In the genomic region with DNA sequence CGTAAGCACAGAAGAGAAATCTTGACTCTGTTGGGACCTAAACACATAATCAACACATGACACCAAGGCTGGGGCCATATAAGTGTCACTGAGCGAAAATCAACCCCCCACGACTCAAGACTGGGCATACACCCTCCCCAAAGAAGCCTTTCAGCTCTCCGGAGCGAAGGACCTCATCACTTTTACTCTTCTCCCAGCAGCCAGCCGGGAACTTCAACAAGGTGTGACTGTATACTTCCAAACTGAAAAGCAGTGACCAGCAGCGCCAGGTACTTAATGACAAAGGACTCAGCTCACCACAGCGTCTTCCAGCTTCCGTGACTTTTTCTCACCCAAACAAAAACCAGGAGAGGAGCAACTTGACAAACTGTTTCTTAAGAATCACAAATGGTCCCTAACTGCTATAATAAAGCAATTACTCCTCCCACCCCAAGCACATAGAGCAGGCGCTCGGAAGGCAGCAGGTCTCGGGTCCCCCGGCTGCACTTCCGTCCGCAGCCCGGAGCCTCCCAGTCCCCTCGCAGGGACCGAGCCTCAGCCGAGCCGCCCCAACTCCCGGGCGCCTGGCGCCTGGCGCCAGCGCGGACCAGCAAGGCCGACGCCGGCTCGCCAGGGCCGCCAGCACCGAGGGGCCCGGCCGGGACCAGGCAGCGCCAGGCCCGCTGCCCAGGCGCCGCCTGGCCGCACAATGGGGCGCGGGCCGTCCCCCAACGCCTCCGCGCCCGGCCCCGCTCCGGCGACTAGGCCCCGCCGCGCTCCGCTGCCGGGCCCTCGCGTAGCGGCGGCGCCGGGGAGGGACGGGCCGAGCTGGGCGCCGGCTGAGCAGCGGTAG, we compare ENCODE assay signal across 8 mouse cellular contexts. TPM values are rescaled to one million over a fixed set of nuclear protein-coding genes. Genes with fewer than 3 reads are reported as not detected.
DNase-seq lines count a peak whose midpoint lies in the region; ATAC-seq and TF ChIP-seq lines count a peak whose summit lies in the region.

No protein-coding gene starts in this region.

- H3K4me2 ChIP-seq in hindbrain, embryonic 16.5 days (ENCODE audit: low read length): peak overlapping the region; percentile 97

- DNase-seq in MN1 (ENCODE audit: low spot score): peak; percentile 76
- peak; percentile 71 to 72 for DNase-seq in cerebellum, postnatal 10 days
- DNase-seq in gastrocnemius, adult 18-20 months (ENCODE audit: low spot score): peak; percentile 38
- DNase-seq in left cerebral cortex, adult 2 months (ENCODE audit: extremely low spot score in 1 of 2, low spot score in 2 of 2): peak; percentile 40 to 46
- peak; percentile 57 for DNase-seq in retina, postnatal 1 day
- peak; percentile 26 for DNase-seq in urinary bladder, adult 2 months (ENCODE audit: low spot score)

- intact Hi-C loops in left cerebral cortex, adult 2 months (cut with DNase I): loop anchor here (2.0 kb wide), 1 partner anchor 69 kb away; the partner anchor contains the start of gene Mccc1

- peak; percentile 85 for ATAC-seq in hindbrain, embryonic 16.5 days

- peak overlapping the region; percentile 99 for H3K4me3 ChIP-seq in hindbrain, embryonic 16.5 days (ENCODE audit: low read length)
- H3K4me3 ChIP-seq in left cerebral cortex, adult 2 months: peak overlapping the region; percentile 85
- peak overlapping the region; percentile 88 for H3K4me3 ChIP-seq in macrophage (ENCODE audit: inconsistent target)

- H3K9me3 ChIP-seq in hindbrain, embryonic 16.5 days (ENCODE audit: control insufficient read depth, low read length): no peaks in the 10 kb centered on the region

- peak overlapping the region; percentile 99 for H3K9ac ChIP-seq in hindbrain, embryonic 16.5 days (ENCODE audit: low read depth, low read length)

- peaks cover 79% of the 10 kb centered on the region for H3K79me2 ChIP-seq in macrophage (ENCODE audit: inconsistent target)

- H3K36me3 ChIP-seq in hindbrain, embryonic 16.5 days (ENCODE audit: control insufficient read depth, insufficient read depth, low read length): no peaks in the 10 kb centered on the region
- H3K36me3 ChIP-seq in macrophage (ENCODE audit: inconsistent target): no peaks in the 10 kb centered on the region

- under 1% methylated on average over 28 of the region's 65 CpGs for WGBS in hindbrain, embryonic 16.5 days
- WGBS in macrophage (ENCODE audit: missing documents): 1% methylated on average over 44 of the region's 65 CpGs

- peak overlapping the region; percentile 94 for H3K27ac ChIP-seq in hindbrain, embryonic 16.5 days (ENCODE audit: low read depth, low read length)
- H3K27ac ChIP-seq in left cerebral cortex, adult 2 months: peak overlapping the region; percentile 65
- H3K27ac ChIP-seq in macrophage: peak overlapping the region; percentile 62

- no peaks in the 10 kb centered on the region for H3K27me3 ChIP-seq in hindbrain, embryonic 16.5 days (replicated peaks; ENCODE audit: control insufficient read depth, insufficient read depth, low read length)

- no peak for TF ChIP-seq CTCF in left cerebral cortex, adult 2 months (IDR thresholded peaks at IDR 0.05)

- peaks cover 22% of the 10 kb centered on the region for H3K4me1 ChIP-seq in hindbrain, embryonic 16.5 days (ENCODE audit: control insufficient read depth, insufficient read depth, low read depth, low read length)

RNA-seq across cellular contexts. Expression of gene Dcun1d1, which starts 5.1 kb away (rescaled TPM):
- total RNA-seq in gastrocnemius, adult 18-20 months (2021): 10 to 100 TPM; 71.4 to 86.1 TPM
- 88.7 and 97.4 TPM in 2 replicates for polyA plus RNA-seq in hindbrain, embryonic 16.5 days (2015; fragmentation: Nextera tagmentation; extraction: Ambion mirVana)
- 10 to 100 TPM; 70.2 to 77.4 TPM for total RNA-seq in left cerebral cortex, adult 2 months (2021)
- total RNA-seq in macrophage (2018; cell fraction: chromatin; rRNA removed): 100 to 1,000 TPM in 2 of 26 experiments, 10 to 100 TPM in 24; 34.1 to 104 (median 64.0) TPM
- total RNA-seq in macrophage (2018; cell fraction: cytosol; rRNA removed): 10 to 100 TPM; 47.9 to 74.3 (median 54.3) TPM
- total RNA-seq in macrophage (2018; cell fraction: nucleus; rRNA removed): 10 to 100 TPM; 25.3 to 87.9 (median 45.3) TPM
- 47.2 to 106 TPM (median 58.1 TPM) in 3 replicates for polyA plus RNA-seq in macrophage (2018)
- 32.4 and 39.5 TPM in 2 replicates for polyA plus RNA-seq in urinary bladder, adult 2 months (2012; rRNA removed)

Comparison
In these comparisons a context has a peak if more than half of its experiments do, and no peak if none do; other contexts are left out.
1. Peak in every context shown above with its lines: DNase-seq, ATAC-seq, H3K4me3 ChIP-seq and H3K27ac ChIP-seq.
2. DNase-seq: peak in every context shown above with its lines; median percentile 76 in MN1; 72 in cerebellum, postnatal 10 days; 57 in retina, postnatal 1 day; 43 in left cerebral cortex, adult 2 months; 38 in gastrocnemius, adult 18-20 months; 26 in urinary bladder, adult 2 months.